Mouse (Mus musculus): Measurements from ENCODE around the gene Epha4.

DNA sequence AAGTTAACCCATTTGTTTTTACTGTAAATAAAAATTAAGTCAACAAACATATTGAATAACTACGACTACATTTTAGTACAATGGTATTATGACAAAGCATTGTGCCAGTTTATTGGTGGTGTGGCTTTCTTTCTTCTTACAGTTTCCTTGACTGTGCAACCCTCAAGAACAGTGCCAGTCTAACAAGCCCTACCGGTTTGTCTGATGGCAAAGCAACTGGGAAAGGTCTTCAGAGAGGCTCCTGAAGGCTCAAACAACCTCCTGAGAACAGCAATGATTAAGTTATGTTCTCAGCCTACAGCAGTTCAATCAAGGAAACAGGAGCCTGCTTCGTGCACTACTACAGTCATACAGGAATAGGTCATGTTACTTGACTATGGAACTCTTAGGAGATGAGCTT is 93.8 kb downstream of the Epha4 start:
- TF ChIP-seq EP300 (IDR thresholded peaks at IDR 0.05): no peak
- no peak for TF ChIP-seq CTCF (IDR thresholded peaks at IDR 0.05)
